14 mouse cellular contexts compared by ENCODE assay signal in the genomic region with DNA sequence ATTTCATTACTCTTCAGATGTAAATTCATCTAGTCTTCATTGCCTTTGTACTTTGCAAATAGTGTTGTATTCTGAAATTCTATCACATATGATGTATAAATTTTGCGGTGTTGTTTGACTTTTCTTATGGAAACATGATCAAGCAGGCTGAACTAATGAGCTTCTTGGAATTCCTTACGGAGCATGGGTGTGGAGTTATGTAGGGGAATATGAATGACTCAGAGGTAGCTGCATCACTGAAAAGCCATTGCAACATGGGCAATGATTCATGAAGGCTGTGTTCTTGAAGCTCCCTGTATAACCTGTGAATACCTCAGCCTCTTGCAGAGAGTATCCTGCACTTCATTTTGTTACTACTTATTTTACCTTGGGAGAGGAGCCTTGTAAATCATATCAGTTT. TPM values are rescaled to one million over a fixed set of nuclear protein-coding genes. Genes with fewer than 3 reads are reported as not detected.
"Had no signal": no experiment of that assay in that cellular context is flagged by ENCODE, and none has a peak within 500 bp of the region (broad histone marks: within the 10 kb centered on the region; RNA-seq: fewer than 3 reads in every experiment).

No protein-coding gene starts in this region.

- H3K27ac ChIP-seq: limb, embryonic 15.5 days; liver, embryonic 12.5 days; midbrain, embryonic 10.5 days; neural tube, embryonic 12.5 days had no signal

- H3K4me2 ChIP-seq: limb, embryonic 15.5 days; liver, embryonic 12.5 days; lung, embryonic 14.5 days; neural tube, embryonic 12.5 days had no signal

- ATAC-seq: liver, embryonic 12.5 days had no signal

- H3K4me1 ChIP-seq: limb, embryonic 15.5 days; neural tube, embryonic 12.5 days had no signal

- H3K9me3 ChIP-seq: limb, embryonic 15.5 days; liver, embryonic 12.5 days; midbrain, embryonic 10.5 days; neural tube, embryonic 12.5 days had no signal

- H3K36me3 ChIP-seq: neural tube, embryonic 12.5 days had no signal

- H3K4me3 ChIP-seq: limb, embryonic 15.5 days; liver, embryonic 12.5 days; midbrain, embryonic 10.5 days; neural tube, embryonic 12.5 days had no signal

- H3K27me3 ChIP-seq: limb, embryonic 15.5 days; liver, embryonic 12.5 days; neural tube, embryonic 12.5 days had no signal

- DNase-seq: kidney, postnatal 25 days; layer of hippocampus, adult 9-11 months; layer of hippocampus, postnatal 36 days; lung, embryonic 14.5 days; lung, postnatal 10 days; lung, postnatal 4 days; midbrain, embryonic 14.5 days; thymus, adult 2 months; thymus, postnatal 36 days had no signal

- H3K9ac ChIP-seq: limb, embryonic 15.5 days; liver, embryonic 12.5 days; lung, embryonic 14.5 days; neural tube, embryonic 12.5 days had no signal

RNA-seq across cellular contexts. Expression of gene Gpr150, which starts 45.2 kb away (rescaled TPM):
- total RNA-seq: neutrophil, adult 5-6 weeks had no signal
